Mouse (Mus musculus) intestine, embryonic 14.5 days (tissue): Measurements from ENCODE around the gene Tec. TPM values are rescaled to one million over a fixed set of nuclear protein-coding genes. Genes with fewer than 3 reads are reported as not detected.
A peak's percentile ranks its signal among the peaks of the same experiment; 100 is the strongest.

ENCODE experiments used
- ATAC-seq: fragments of 200-750 bp; cut with Nextera tagmentation; replicated peaks from 2 replicates; pipeline ENCODE4 v1.8.0; 2017; ENCODE audit warnings: low read depth, moderate number of reproducible peaks, moderate TSS enrichment, moderate library complexity; ENCODE audit not compliant: low FRiP score, low TSS enrichment
- DNase-seq: peaks from one replicate; pipeline ENCODE4 v3.0.0-alpha.2; 2018; ENCODE audit warnings: low spot score
- H3K27ac ChIP-seq: fragments of 300-500 bp; sonication (generic); 2 replicates; pipeline ENCODE4 v1.5.1; 2014; ENCODE audit warnings: low read depth, mild to moderate bottlenecking, control low read depth
- H3K27me3 ChIP-seq: fragments of 300-500 bp; sonication (generic); replicated peaks from 2 replicates; pipeline ENCODE4 v1.6.1; 2014; ENCODE audit warnings: low read length, control low read depth; ENCODE audit not compliant: control insufficient read depth, insufficient read depth
- H3K36me3 ChIP-seq: fragments of 300-500 bp; sonication (generic); 2 replicates; pipeline ENCODE4 v1.6.1; 2014; ENCODE audit warnings: low read length, control low read depth; ENCODE audit not compliant: control insufficient read depth, insufficient read depth
- H3K4me1 ChIP-seq: fragments of 300-500 bp; sonication (generic); replicated peaks from 2 replicates; pipeline ENCODE4 v1.6.1; 2014; ENCODE audit warnings: low read length, control low read depth, mixed read lengths; ENCODE audit not compliant: control insufficient read depth, insufficient read depth
- H3K4me2 ChIP-seq: fragments of 300-500 bp; sonication (generic); 2 replicates; pipeline ENCODE4 v1.6.1; 2014; ENCODE audit warnings: low read length
- H3K4me3 ChIP-seq: fragments of 300-500 bp; sonication (generic); 2 replicates; pipeline ENCODE4 v1.5.1; 2014; ENCODE audit warnings: low read depth, low read length, control low read depth, mixed read lengths
- H3K9ac ChIP-seq: fragments of 300-500 bp; sonication (generic); 2 replicates; pipeline ENCODE4 v1.6.1; 2014; ENCODE audit warnings: mild to moderate bottlenecking, low read length
- H3K9me3 ChIP-seq: fragments of 300-500 bp; sonication (generic); 2 replicates; pipeline ENCODE4 v1.6.1; 2016; ENCODE audit warnings: low read length, control low read depth; ENCODE audit not compliant: control insufficient read depth
- WGBS: fragments of 180-500 bp; shearing (Covaris S2); extraction: QIAGEN DNeasy Blood & Tissue Kit; methylation state at CpG from one replicate; pipeline ENCODE4 v1.1.7; 2014; 5-methylcytosine and 5-hydroxymethylcytosine counted together
- polyA plus RNA-seq: library from polyadenylated mRNA; unstranded; fragments of >200 nt; fragmentation: Nextera tagmentation; extraction: Ambion mirVana; gene quantifications from 2 replicates; pipeline ENCODE4 v1.2.1, GENCODE M21; 2014

The Tec gene
- polyA plus RNA-seq, 1 experiment from 2014 or later, result 13.7 TPM

DNA sequence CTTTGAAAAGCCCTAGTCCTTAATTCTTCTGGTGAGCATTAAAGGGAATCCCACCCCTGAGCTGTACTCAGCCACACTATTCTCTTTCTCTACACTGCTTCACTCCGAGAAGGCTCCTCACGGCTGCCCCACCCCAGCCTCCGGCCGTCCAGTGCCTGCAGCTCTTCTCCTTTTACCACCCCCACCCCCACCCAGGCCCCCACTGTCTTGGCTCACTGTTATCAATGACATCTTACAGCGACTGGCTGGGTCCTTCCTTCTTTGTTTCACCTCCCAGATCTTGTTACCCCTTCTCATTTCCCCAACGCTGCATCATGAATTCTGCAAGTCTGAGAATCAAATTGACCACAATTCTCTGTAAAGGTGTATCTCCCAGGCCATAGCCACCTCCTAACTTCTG is 29.7 kb upstream of the Tec start:
- Histone ChIP-seq H3K9me3 (no peaks in the 10 kb centered on the region), H3K4me2 (no peak overlapping the region), H3K27ac (no peak overlapping the region), H3K36me3 (no peaks in the 10 kb centered on the region), H3K27me3 (no peaks in the 10 kb centered on the region), H3K4me1 (no peaks in the 10 kb centered on the region), H3K9ac (no peak overlapping the region), H3K4me3 (no peak overlapping the region)
- DNase-seq (no peak), ATAC-seq (no peak)
- WGBS, result 44% methylated on average over 6 of the region's 6 CpGs

DNA sequence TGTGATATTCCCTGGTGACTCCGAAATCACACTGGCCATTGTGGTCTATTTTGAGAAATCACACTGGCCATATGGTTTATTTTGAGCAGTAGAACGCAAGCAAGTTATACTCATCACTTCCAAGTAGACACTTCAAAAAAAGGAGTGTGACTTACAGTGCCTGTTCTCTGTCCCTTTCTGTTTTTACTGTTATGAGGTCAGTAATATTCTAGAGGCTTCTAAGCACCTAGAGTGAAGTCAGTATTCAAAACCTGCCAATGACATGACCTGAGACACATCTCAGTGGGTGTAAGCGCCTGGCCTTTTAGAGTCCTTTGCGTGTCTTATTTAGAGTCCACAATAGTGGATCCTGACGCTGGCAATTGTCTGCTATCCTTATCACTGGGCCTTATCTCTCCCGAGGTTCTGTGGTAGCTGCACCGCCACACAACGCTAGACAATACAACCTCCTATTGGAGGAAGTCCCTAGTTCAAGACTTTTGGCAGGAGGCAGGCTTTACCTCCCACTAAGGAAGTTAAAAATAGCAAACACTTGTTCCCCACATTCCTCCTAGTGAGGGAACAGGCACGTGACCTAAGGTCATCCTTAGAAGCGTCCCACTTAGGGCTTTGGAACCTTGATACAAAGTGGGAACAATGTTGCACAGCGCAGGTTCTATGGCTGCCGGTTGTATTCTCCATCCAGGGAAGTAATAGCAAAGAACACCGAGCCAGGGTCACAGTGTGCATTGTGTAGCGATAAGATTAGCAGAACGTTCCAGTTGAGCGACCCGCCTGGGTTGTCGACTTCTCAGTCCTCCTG is 28.4 kb upstream of the Tec start:
- DNase-seq (no peak), ATAC-seq (no peak)
- H3K4me2 ChIP-seq, result no peak overlapping the region
- no peak overlapping the region for H3K4me3 ChIP-seq
- H3K27me3 ChIP-seq, result no peaks in the 10 kb centered on the region
- H3K9me3 ChIP-seq, result no peaks in the 10 kb centered on the region
- no peak overlapping the region for H3K9ac ChIP-seq
- whole genome bisulfite sequencing, result 77% methylated on average over 18 of the region's 18 CpGs
- H3K4me1 ChIP-seq, result no peaks in the 10 kb centered on the region
- H3K36me3 ChIP-seq, result no peaks in the 10 kb centered on the region
- H3K27ac ChIP-seq, result no peak overlapping the region

- Histone ChIP-seq H3K27me3 (no peaks in the 10 kb centered on the region), H3K4me2 (no peak overlapping the region), H3K36me3 (no peaks in the 10 kb centered on the region), H3K4me1 (no peaks in the 10 kb centered on the region), H3K27ac (no peak overlapping the region), H3K9ac (no peak overlapping the region), H3K4me3 (no peak overlapping the region), H3K9me3 (no peaks in the 10 kb centered on the region)
- ATAC-seq (no peak), DNase-seq (no peak)
- WGBS, result 87% methylated on average over 11 of the region's 11 CpGs
Observed at GRCm38 (mm10) chr5:72895261-72895660, 27.0 kb upstream of the Tec start.

GRCm38 (mm10) chr5:72893987-72894386 is 25.7 kb upstream of the Tec start:
- DNase-seq (no peak), ATAC-seq (no peak)
- H3K27me3 ChIP-seq, result no peaks in the 10 kb centered on the region
- no peak overlapping the region for H3K27ac ChIP-seq
- H3K4me2 ChIP-seq, result no peak overlapping the region
- no peaks in the 10 kb centered on the region for H3K36me3 ChIP-seq
- H3K9me3 ChIP-seq, result no peaks in the 10 kb centered on the region
- no peak overlapping the region for H3K4me3 ChIP-seq
- H3K4me1 ChIP-seq, result no peaks in the 10 kb centered on the region
- 62% methylated on average over 5 of the region's 5 CpGs for WGBS
- H3K9ac ChIP-seq, result no peak overlapping the region

DNA sequence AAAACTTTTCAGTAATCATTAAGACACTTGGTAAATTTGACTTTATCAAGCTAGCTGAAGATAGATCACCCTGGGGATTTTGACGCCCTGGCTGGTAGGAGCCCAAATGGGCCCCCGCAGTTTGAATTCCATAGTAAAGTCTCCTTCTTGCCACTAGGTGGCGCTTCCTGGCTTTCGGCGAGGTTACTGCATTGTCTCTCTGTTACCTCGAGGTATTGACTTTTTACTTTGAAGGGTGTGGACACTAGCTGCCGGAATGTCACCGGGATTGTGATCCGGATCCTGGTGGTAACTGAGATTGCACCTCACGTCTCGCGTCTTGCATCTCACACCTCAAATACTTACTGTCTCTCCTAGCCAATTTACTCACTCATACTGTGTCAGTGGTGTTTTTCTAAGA is 23.3 kb upstream of the Tec start:
- peak; percentile 69 for DNase-seq
- H3K4me2 ChIP-seq, result no peak overlapping the region

DNA sequence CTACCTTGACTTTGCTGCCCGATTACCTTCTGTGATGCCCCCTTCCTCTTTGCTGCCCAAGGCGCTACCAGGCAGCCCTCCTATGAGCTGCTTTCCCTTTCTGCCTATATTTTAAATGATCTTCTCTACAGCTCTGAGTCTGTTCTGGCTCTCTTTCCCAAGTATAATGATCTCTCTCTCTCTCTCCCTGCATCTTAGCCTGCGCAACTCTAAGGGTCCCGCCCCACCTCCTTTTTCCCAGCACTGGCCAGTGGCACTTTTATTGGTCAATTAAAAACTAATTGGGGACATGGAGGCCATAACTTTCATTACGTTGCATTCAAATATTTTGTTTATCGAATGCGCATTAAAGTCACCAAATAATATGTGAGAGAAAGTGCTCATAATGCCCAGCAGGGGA is 20.0 kb upstream of the Tec start:
- H3K4me2 ChIP-seq, result no peak overlapping the region
- no peaks in the 10 kb centered on the region for H3K4me1 ChIP-seq
- no peak overlapping the region for H3K9ac ChIP-seq
- H3K4me3 ChIP-seq, result no peak overlapping the region
- H3K9me3 ChIP-seq, result no peaks in the 10 kb centered on the region
- H3K27ac ChIP-seq, result no peak overlapping the region
- H3K36me3 ChIP-seq, result no peaks in the 10 kb centered on the region
- WGBS, result 88% methylated on average over 7 of the region's 7 CpGs
- no peak for DNase-seq
- no peak for ATAC-seq
- H3K27me3 ChIP-seq, result no peaks in the 10 kb centered on the region

More for the DNA sequence above, 23.3 kb upstream of the Tec start:
- H3K4me3 ChIP-seq, result no peak overlapping the region
- H3K27ac ChIP-seq, result no peak overlapping the region
- WGBS, result 6% methylated on average over 12 of the region's 12 CpGs
- ATAC-seq, result peak; percentile 63
- H3K36me3 ChIP-seq, result no peaks in the 10 kb centered on the region
- no peaks in the 10 kb centered on the region for H3K9me3 ChIP-seq
- no peak overlapping the region for H3K9ac ChIP-seq
- H3K27me3 ChIP-seq, result no peaks in the 10 kb centered on the region
- no peaks in the 10 kb centered on the region for H3K4me1 ChIP-seq

GRCm38 (mm10) chr5:72886458-72887222 is 18.4 kb upstream of the Tec start:
- Histone ChIP-seq H3K36me3 (no peaks in the 10 kb centered on the region), H3K27ac (no peak overlapping the region), H3K4me1 (peaks cover 8% of the 10 kb centered on the region), H3K9ac (no peak overlapping the region), H3K9me3 (no peaks in the 10 kb centered on the region), H3K27me3 (no peaks in the 10 kb centered on the region), H3K4me2 (no peak overlapping the region), H3K4me3 (no peak overlapping the region)
- no peak for ATAC-seq
- WGBS, result 76% methylated on average over 18 of the region's 19 CpGs
- DNase-seq, result no peak

DNA sequence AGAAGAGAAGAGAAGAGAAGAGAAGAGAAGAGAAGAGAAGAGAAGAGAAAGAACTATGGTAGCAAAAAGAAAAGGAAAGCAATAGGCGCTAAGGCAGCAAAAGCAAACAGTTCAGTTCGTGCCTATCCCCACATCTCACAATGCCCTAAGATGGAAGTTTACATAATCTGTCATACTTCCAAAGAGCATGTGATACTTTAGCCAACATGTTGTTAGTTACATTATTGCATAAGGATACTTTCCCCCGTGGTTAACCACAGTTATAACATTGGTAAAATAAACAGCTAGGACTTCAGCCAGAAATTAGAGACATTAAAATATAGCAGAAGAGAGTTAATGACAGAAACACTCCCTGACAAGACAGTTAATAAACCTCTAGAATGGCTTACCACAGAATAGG is 15.4 kb upstream of the Tec start:
- no peak overlapping the region for H3K9ac ChIP-seq
- ATAC-seq, result no peak
- no peaks in the 10 kb centered on the region for H3K27me3 ChIP-seq
- peaks cover 10% of the 10 kb centered on the region for H3K4me1 ChIP-seq
- H3K27ac ChIP-seq, result no peak overlapping the region
- no peak overlapping the region for H3K4me3 ChIP-seq
- DNase-seq, result no peak
- no peak overlapping the region for H3K4me2 ChIP-seq
- no peaks in the 10 kb centered on the region for H3K9me3 ChIP-seq
- H3K36me3 ChIP-seq, result no peaks in the 10 kb centered on the region
- WGBS, result 53% methylated on average over 3 of the region's 3 CpGs
